Mouse (Mus musculus): ENCODE results near the gene Lce3b.

Gene Lce3b

GRCm38 (mm10) chr3:92932679-92933078 lies at the start of gene Lce3b:
Lce3b (plus strand) TSS chr3:92932979.
- no peak for DNase-seq (ENCODE audit: low spot score in 2 of 2)

DNA sequence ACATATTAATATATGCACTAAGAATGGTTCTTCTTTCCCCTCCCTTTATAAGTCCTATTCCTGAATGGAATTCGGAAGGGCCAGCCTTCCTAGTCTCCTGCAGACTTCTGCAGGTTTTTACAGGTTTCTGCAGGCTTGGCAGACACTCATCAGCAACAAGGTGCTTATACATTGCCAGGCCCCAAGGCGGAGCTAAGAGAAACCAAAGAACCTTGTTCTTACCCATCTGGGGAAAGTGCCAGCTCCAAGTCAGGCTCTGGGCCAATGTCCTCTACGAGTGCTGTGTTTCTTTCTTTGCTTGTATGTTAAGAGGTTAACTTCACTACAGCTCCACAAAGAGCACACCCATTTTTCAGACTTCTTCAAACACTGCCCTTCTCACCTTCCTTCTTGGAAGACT lies 38.7 kb upstream of the Lce3b start:
- DNase-seq (ENCODE audit: low spot score in 2 of 2): no peak

DNA sequence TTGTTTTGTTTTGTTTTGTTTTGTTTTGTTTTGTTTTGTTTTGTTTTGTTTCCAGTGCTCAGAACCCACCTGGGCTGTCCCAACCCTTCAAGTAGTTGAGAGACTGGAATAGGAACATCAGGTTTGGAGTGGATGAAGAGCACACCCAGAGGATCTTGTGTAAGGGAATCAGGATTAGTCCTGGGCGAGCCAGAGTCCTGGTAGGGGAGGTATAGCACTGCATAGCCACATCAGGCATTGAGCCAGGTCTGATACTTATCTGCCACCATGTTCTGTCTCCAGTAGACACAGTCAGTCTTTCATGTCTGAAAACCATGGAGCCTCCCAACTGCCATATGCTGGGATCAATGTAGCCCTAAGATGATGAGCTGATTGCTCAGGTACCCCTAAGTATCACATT lies 38.3 kb upstream of the Lce3b start:
- DNase-seq (ENCODE audit: low spot score in 2 of 2): no peak

- DNase-seq (ENCODE audit: low spot score in 2 of 2): peak; percentile 10 to 19
Observed at GRCm38 (mm10) chr3:92902992-92903391, 29.8 kb upstream of the Lce3b start.

- no peak for DNase-seq (ENCODE audit: low spot score in 2 of 2)
Observed at GRCm38 (mm10) chr3:92903640-92904039, 29.1 kb upstream of the Lce3b start.

DNA sequence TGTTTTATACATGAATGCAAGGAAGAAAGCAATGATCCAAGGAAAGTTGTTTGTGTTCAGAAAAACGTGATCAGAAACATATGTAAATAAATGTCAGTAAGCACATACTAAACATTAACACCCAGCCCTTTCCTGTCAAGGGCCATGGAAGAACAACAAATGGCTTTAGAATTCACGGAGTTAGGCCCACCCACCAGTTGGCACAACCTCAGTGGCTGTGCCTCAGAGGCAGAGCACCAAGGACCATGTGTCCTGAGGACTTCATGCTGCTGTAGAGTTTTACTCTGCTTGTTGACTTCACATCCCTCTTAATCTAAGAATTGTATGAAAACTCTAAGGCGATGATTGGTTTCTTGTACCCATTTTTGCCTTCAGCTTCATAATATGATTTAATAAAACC lies 27.6 kb upstream of the Lce3b start:
- DNase-seq (ENCODE audit: low spot score in 2 of 2): no peak

GRCm38 (mm10) chr3:92907571-92907970 lies 25.2 kb upstream of the Lce3b start:
- peak in 1 of 2 experiments; percentile 7 for DNase-seq (ENCODE audit: low spot score in 2 of 2)

DNA sequence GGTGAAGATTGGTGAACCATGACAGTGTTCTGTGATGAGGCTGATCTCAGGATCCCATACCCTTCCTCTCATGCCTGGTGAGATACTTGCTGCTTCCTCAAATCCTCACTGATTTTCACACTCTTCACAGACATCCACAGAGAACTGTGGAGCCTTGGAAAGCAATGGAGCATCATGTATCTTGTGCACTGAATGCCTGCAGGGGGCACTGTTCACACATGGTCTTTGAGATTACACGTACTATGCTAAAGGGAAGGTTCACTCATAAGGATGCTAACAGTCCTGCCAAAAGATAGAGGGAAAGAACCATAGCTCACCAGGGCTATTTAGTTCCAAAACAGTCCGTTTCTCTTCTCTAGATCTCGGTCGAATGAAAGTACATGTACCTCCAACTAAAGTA lies 12.4 kb upstream of the Lce3b start:
- DNase-seq (ENCODE audit: low spot score in 2 of 2): peak in 1 of 2 experiments; percentile 7

DNA sequence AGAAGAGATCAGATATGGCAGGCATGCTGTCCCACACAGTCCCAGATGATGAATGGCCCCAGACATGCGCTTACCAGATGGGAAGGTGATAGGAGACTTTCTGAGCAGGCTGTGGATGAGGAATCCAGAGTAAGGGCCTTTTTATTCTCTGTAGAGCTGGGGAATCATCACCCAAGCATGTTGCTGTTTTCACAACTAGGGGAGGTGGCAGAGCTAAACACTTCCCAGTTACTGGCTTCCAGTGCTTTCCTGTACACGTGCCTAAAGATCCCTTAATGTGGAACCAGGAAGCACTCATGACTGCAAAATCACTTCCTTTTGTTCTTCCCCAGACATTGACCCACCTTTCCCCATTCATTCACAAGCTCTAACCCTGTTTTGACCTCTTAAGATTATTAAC lies 6.6 kb upstream of the Lce3b start, which contains the start of gene Lce3a:
TSS of gene Lce3a (minus strand) at position 101 of the 400 bp plus-strand sequence.
- DNase-seq (ENCODE audit: low spot score in 2 of 2): no peak

DNA sequence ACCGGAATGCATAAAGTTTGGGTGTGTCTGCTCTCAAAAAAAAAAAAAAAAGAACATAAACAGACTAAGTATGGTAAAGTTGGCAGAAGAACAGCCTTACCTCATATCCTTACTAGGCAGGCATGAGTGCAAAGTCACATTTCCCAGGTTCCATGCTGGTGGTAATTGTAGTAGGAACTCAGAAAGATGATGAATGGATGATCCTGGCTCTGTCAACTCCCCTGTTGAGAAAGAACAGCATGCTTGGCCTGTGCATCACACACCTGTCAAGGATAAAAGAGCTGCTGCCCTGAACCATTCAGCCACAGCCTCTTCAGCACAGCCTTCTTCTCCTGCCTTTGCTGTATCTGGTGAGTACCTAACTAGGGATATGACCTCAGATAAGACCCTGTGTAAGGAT lies 11.4 kb downstream of the Lce3b start, which contains the start of gene Lce3c:
TSS of gene Lce3c (plus strand) at position 301 of the 400 bp plus-strand sequence.
- DNase-seq (ENCODE audit: low spot score in 2 of 2): no peak

GRCm38 (mm10) chr3:92957090-92957489 lies 24.3 kb downstream of the Lce3b start, which contains the start of gene Lce3d:
Lce3d (plus strand) TSS chr3:92957390.
- DNase-seq (ENCODE audit: low spot score in 2 of 2): no peak

DNA sequence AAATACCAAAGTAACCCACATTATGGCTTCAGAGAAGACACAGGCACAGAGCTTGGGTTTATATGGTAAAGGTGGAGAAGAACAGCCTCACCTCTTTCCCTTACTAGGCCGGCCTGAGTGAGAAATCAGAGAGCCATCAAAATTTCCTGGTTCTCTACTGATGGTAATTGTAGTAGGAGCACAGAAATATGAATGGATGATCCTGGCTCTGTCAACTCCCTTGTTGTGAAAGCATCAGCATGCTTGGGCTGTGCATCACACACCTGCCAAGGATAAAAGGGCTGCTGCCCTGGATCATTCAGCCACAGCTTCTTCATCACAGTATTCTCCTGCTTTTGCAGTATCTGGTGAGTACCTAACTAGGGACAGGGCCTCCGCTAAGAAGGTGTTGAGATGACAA lies 34.0 kb downstream of the Lce3b start, which contains the start of gene Lce3e:
TSS of gene Lce3e (plus strand) at position 301 of the 400 bp plus-strand sequence.
- DNase-seq (ENCODE audit: low spot score in 2 of 2): no peak

DNA sequence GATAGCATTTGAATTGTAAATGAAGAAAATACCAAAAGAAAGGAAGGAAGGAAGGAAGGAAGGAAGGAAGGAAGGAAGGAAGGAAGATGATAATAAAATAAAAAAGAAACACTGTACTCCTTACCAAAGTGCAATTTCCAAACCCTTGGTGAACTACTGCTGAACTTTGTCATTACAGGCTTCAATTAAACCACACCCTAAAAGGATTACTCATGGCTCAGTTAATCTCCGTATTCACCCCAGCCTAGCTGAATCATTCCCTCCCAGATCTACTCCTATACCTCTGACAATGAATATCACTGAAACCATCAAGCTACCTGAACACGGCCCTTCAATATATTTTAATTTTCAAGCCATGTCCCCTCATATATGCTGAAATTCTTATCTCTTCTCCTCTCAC lies 45.7 kb downstream of the Lce3b start:
- DNase-seq (ENCODE audit: low spot score in 2 of 2): no peak

Data from frontal cortex, postnatal 25 days (tissue).